Mouse (Mus musculus) retina, embryonic 14.5 days (tissue): ENCODE measurements around the gene Dnah8.

Experiments
- DNase-seq: peaks from one replicate; pipeline ENCODE4 v3.0.0-alpha.2; 2015; ENCODE audit warnings: low spot score

Dnah8 gene

DNA sequence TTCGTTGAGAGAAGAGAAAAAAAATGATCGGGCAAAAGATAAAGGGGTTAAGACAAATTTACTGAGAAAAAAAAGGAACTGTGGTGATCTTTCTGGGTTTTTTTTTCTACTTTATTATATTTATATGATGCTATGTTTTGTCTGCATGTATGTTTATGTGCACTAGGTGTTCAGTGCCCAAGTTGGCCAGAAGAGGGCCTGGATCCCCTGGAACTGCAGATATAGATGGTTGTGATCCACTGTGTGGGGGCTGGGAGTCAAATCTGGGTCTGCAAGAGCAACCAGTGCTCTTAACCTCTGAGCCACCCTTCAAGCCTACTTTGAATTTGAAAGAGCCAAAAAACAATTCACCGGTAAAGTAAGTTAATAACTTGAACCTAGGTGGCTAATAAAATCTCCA is 256.2 kb downstream of the Dnah8 start:
- DNase-seq: no peak

DNA sequence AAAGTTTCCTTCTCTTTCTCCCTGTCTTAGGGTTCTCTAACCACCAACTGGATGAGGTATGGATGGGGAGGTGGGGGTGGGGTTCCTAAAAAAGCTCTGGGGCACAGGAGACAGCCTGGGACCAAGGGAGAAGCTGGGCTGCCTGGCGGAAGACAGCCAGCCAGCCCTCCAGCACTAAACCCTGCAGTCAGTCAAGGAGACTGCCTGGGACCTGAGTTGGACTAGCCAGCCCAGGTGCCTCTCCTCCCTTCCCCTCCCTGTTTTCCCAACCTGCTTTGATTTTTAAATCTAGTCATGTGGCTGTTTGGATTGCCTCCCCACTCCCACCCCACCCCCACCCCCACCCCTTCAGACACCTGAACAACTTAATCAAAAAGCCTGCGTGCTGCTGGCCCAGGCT is 256.8 kb downstream of the Dnah8 start:
- no peak for DNase-seq

DNA sequence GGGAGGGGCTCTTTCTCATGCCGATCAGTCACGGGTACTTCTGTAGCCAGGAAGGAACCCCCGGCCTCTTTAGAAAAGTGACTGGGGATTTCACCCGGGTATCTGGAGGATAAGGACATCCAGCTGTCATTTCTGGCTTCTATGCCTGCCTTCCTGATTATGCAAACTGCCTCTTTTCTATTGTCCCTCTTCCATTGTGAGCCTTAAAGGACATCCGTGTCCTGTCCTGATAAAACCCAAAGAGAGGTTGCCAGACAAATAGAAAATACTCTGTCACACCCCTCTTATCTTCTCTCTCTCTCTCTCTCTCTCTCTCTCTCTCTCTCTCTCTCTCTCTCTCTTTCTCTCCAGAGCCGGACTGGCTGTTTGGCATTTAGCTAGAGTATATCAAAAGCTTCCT is 258.1 kb downstream of the Dnah8 start:
- peak; percentile 40 for DNase-seq

DNA sequence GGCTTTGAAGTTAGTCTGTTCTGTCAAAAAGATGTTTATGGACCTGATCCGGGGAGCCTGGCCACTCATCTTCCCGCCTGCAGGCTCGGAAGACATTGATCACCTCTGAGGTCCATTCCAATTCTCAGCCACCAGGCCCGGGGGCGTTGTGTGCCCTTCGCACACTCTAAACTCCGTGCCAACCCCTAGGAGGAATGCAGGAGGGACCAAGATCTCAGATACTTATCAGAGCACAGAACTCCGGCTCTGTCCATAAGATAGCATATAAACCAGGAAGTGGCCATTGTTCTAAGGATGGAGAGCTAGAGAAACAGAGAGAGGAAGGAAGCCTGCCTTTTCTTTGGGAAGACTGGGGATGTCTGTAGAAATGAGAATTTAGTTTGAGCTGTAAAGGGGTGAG is 259.4 kb downstream of the Dnah8 start:
- DNase-seq: no peak

DNA sequence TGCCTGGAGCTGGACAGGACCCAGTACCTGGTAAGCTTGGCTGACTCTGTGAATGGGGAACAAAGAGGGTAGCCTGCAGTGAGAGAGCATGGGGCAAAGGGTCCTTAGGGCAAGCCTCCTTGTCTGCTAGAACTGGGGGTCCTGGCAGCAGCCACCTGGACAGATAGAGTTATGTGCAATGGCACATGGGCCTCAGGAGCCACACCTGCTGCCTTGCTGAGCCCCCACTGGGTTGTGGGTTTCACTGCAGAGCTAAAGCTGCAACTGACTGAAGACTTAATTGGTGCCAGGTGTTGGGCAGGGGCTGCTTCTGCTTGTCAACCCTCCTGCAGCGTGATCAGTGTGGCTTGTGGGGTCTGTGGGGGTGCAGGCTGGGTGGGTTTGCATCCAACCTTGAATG is 267.9 kb downstream of the Dnah8 start:
- DNase-seq: no peak

DNA sequence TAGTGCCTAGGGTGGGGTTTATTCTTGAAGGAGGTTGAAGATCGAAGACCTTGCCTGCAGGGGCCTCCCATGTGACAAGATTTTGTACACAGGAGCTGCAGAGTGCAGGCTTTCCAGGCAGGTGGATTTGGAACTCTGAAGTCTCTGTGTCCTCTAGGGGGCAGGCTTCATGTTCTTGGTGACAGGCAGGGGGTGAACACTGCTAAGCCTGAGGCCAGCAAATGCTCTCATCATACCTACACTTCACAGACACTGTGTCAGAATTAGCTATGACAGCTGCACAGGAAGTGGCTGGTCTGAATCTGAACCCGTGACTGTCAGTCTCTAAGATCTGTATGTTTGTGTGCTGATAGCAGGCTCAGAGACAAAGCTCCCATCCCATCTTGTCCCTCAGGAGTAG is 268.6 kb downstream of the Dnah8 start:
- peak; percentile 65 for DNase-seq

DNA sequence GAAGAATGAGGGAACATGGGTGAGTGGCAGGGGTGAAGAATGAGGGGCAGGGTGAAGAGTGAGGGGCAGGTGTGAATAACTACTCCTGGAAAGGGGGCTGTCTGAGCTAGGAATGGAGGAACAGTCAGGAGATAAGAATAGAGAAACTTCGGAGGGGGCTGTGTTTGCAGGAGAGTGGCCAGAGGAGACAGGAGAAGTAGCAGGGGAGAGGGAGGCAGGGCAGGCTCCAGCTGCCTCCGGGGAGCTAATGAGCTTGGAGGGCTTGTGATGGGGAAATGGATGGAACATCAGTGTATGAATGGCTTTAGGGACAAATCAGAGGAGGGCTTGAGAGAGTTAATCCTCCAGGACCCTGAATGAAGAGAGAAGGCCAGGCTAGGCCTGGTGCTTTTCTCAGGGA is 272.9 kb downstream of the Dnah8 start:
- peak; percentile 42 for DNase-seq

DNA sequence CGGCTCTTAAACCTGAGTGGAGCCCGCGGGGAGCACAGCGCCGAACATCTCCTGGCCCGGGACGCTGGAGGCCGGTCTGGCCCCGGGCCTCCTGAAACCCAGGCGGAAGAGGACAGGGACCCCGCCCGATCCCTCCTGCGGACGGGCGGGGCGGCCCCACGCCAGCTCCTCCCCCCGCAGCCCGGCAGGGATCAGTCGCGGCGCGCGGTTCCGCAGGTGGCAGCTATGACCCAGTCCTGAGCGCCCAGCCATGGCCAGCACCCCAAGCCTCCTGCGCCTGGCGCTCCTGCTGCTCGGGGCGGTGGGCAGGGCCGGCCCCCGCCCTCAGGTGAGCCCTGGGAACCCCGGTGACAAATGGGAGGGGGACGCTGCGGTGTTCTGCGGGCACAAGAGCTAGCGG is 277.5 kb downstream of the Dnah8 start, which contains the start of gene Glp1r:
Gene Glp1r, plus strand, starts transcription at position 191 of the 400 bp plus-strand sequence.
- DNase-seq: peak; percentile 52

DNA sequence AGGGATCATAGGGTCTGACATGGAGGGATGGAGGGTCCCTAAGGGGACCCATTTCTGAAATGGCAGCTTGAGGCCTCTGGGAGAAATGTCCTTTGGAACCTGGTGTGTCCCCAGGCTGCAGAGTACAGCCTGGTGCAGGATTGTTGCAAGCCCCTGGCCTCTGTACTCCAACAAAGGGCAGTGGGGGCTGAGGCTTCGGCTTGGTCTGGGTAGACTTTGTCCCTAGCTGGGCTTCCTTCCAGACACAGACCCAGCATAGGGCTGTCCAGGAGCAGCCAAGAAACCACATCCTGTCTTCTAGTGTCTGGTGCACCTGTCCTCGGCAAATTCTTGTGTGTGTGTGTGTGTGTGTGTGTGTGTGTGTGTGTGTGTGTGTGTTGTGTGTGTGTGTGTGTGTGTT is 279.9 kb downstream of the Dnah8 start:
- no peak for DNase-seq

DNA sequence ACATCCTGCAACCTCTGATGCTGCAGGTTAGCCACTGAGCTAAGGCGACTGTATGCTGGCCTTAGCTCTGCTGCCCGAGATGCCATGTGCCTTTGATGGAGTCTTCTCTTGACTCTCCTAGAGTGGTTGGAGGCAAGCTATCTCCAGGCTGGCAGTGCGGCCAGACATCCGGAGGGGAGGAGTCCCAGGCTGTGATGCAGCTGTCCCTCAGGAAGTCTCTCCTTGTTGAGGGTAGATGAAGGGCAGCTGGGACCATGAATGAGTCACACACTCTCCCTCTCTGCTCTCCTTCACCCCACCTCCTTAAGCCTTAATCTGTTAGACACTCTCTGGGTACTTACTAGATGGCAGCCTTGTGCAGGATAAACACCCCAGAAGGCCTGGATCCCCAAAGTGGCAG is 283.4 kb downstream of the Dnah8 start:
- DNase-seq: no peak

DNA sequence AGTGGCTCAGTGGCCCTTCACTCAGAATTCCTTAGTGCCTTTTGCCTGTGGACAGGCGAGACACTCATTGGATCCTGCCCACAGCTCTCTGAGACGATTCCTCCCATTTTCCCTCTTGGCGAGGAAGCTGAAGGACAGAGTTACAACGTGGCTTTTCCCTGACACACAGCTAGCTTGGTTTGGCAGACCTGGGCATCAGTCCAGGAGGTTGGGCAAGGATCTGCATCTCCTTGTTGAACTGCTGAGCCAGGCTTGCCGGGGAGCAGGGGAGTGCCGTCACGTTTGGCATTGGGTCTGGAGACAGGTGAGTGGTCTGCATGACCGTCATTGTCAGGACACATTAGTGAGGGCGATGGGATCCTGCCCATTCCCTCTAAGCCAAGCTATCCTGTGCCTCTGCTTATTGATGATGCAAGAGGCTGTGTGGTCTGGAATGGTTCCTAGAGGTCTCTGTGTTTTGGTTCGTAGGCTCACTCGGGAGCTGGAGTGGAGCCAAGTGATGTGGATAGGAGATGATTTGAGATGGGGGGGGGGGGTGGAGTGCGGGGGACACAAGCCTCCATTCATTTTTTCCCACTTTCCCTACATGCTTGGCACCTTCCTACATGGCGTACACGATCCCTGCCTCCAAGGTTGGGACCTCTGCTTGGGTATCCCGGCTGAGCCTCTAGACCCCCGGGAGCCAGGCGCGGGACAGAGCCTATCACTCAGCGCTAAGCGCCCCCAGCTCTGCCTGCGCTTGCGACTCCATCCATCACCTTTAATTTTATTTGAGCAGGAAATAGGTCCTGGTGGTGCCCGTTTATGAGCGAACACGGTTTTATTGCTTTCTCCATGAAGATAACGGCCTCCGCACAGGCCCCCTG is 286.9 kb downstream of the Dnah8 start:
- DNase-seq: no peak

DNA sequence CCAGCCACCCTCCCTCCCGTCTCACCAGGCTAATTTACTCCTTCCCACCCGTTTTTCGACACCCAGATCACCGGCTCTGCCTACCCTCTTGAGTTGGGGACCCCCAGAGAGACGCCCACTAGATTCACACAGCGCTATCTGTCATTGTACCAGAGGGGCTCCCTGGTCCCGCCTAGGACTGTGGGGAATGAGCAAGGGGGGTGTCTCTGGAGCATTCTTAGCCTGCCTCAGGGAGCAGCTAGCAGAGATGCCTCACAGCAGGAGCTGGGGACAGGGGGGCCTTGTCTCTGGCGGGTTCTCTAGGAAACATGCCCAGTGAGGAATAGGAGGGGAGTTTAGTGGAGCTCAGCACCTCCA is 287.6 kb downstream of the Dnah8 start:
- no peak for DNase-seq

DNA sequence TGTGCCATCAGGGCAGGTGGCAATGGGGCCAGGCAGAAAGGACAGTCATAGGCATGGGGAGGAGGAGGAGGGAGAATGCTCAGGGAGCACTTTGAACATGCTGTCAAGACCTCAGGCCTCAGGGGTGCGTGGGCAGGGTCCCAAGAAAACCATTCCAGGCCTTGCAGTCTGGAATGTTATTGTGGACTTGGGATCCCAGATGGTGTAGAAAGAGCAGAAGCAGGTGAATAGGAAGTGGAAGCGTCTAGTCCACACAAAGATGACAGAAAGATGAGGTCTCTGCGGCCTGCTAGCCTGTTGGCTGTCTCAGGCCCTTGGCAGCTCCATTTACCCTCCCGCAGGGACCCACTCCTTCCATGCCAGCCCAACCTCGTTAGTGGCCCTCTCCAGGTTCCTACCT is 288.4 kb downstream of the Dnah8 start:
- DNase-seq: no peak

DNA sequence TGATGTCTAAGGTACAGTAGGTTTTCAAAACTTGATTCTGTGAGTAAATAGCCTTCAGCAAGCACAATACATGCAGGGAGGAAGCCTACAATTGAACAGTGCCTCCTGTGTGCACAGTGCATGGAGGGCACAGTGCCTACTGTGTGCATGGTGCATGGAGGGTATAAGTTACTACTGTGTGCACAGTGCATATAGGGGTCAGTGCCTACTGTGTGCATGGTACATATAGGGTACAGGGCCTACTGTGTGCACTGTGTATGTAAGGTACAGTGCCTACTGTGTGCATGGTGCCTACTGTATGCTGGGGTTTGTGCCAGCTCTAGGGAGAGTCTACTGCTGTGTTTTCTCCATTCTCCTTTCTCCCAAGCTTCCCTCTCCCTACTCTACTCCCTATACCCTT is 290.1 kb downstream of the Dnah8 start:
- no peak for DNase-seq

DNA sequence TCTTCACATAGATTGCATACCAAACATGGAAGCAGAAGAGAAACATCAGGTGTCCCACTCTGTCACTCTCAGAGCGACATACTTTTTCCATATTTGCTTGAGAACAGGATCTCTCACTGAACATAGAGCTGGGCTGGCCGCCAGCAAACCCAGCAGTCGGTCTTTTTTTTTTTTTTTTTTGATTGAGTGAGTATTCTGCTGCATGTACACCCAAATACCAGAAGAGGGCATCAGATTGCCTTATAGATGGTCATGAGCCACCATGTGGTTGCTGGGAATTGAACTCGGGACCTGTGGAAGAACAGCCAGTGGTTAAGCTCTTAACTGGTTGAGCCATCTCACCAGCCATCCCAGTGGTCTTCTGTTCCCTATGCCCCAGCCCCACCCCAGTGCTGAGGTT is 299.4 kb downstream of the Dnah8 start:
- no peak for DNase-seq
